Mouse (Mus musculus) layer of hippocampus, adult 2 months (tissue): ENCODE data around the gene Metrn. TPM values are rescaled to one million over a fixed set of nuclear protein-coding genes. Genes with fewer than 3 reads are reported as not detected.

Experiments
- DNase-seq, 2 experiments: peaks; one replicate each; pipeline ENCODE4 v3.0.0; 2022; ENCODE audit warnings: low spot score in 2 of 2
- H3K27ac ChIP-seq: fragments of 200-600 bp; 2 replicates; pipeline ENCODE4 v1.8.1; 2022
- H3K4me3 ChIP-seq: fragments of 200-600 bp; 2 replicates; pipeline ENCODE4 v1.8.1; 2022; ENCODE audit warnings: mild to moderate bottlenecking
- CTCF ChIP-seq: fragments of 200-600 bp; conservative IDR thresholded peaks from 2 replicates; pipeline ENCODE4 v1.8.1; 2022; ENCODE audit warnings: antibody characterized with exemption, mild to moderate bottlenecking, moderate library complexity
- long read RNA-seq, 2 experiments: library from polyadenylated mRNA; stranded (forward); transcript quantifications; one replicate each; pipeline ENCODE4 v2.0.0; 2021; ENCODE audit warnings: borderline mapping rate in 2 of 2
- total RNA-seq, 2 experiments: library from RNA; stranded (reverse); gene quantifications; 2 replicates each; pipeline ENCODE4 v1.2.3; 2021

The Metrn gene
- total RNA-seq: 10 to 100 TPM; 76.9 to 80.3 TPM
- long read RNA-seq, experiment 1, partial matches to known transcripts: 0 of 2 reads
- long read RNA-seq, experiment 1, other reads (novel, unspliced or antisense): 1 of 2 reads
- long read RNA-seq, experiment 2, partial matches to known transcripts: 0 of 3 reads
- long read RNA-seq, experiment 2, other reads (novel, unspliced or antisense): 1 of 3 reads

- TF ChIP-seq CTCF: no peak
- Histone ChIP-seq H3K27ac (peak within 1 kb of the TSS; percentile 95), H3K4me3 (peak within 1 kb of the TSS; percentile 64)
- peak; percentile 73 to 74 for DNase-seq
Measured at GRCm38 (mm10) chr17:25796951-25797369, at the start of gene Metrn. TSS of gene Metrn (minus strand) at chr17:25797136.

- peak within 1 kb of the TSS; percentile 83 for H3K4me3 ChIP-seq
- DNase-seq: peak; percentile 95 to 96
- peak; percentile 73 for TF ChIP-seq CTCF
- peak within 1 kb of the TSS; percentile 96 for H3K27ac ChIP-seq
Measured at GRCm38 (mm10) chr17:25844396-25844901, 47.5 kb upstream of the Metrn start, which contains the start of gene Rhot2. TSS of gene Rhot2 (minus strand) at chr17:25844851.

GRCm38 (mm10) chr17:25843636-25844395, 46.9 kb upstream of the Metrn start:
- Histone ChIP-seq H3K27ac (peak overlapping the region; percentile 96), H3K4me3 (peak overlapping the region; percentile 83)
- no peak for DNase-seq
- no peak for TF ChIP-seq CTCF

- no peak for DNase-seq
- Histone ChIP-seq H3K4me3 (peak overlapping the region; percentile 83), H3K27ac (peak overlapping the region; percentile 96; the same call in 1 of the 2 replicates)
- TF ChIP-seq CTCF: no peak
Measured at GRCm38 (mm10) chr17:25843122-25843521, 46.2 kb upstream of the Metrn start.

- DNase-seq: no peak
- H3K4me3 ChIP-seq: no peak overlapping the region
- H3K27ac ChIP-seq: no peak overlapping the region
- TF ChIP-seq CTCF: 0 out of 2 replicates have a peak, but pooled peaks have one; percentile 6
Measured at GRCm38 (mm10) chr17:25842509-25842908, 45.6 kb upstream of the Metrn start.

- Histone ChIP-seq H3K4me3 (no peak within 1 kb of the TSS), H3K27ac (no peak within 1 kb of the TSS)
- no peak for TF ChIP-seq CTCF
- no peak for DNase-seq
Measured at GRCm38 (mm10) chr17:25841117-25841880, 44.4 kb upstream of the Metrn start, which contains the start of gene Gm20683. TSS of gene Gm20683 (minus strand) at chr17:25841763.

GRCm38 (mm10) chr17:25840519-25840918, 43.6 kb upstream of the Metrn start:
- TF ChIP-seq CTCF: no peak
- DNase-seq: no peak
- Histone ChIP-seq H3K4me3 (no peak overlapping the region), H3K27ac (no peak overlapping the region)

GRCm38 (mm10) chr17:25839455-25840235, 42.7 kb upstream of the Metrn start:
- Histone ChIP-seq H3K27ac (peak overlapping the region; percentile 14; the same call in 1 of the 2 replicates), H3K4me3 (no peak overlapping the region)
- no peak for DNase-seq
- no peak for TF ChIP-seq CTCF

- no peak for DNase-seq
- peak overlapping the region; percentile 14; the same call in 1 of the 2 replicates for H3K27ac ChIP-seq
- TF ChIP-seq CTCF: no peak
- H3K4me3 ChIP-seq: no peak overlapping the region
Measured at GRCm38 (mm10) chr17:25838904-25839303, 42.0 kb upstream of the Metrn start.

GRCm38 (mm10) chr17:25837533-25837932, 40.6 kb upstream of the Metrn start:
- no peak for DNase-seq
- H3K27ac ChIP-seq: peak overlapping the region; percentile 99
- H3K4me3 ChIP-seq: no peak overlapping the region; the same call in 1 of the 2 replicates
- no peak for TF ChIP-seq CTCF

GRCm38 (mm10) chr17:25837076-25837410, 40.1 kb upstream of the Metrn start, which contains the start of gene Rhbdl1:
TSS of gene Rhbdl1 (minus strand) at chr17:25837295.
- peak; percentile 87 to 88 for DNase-seq
- no peak for TF ChIP-seq CTCF
- peak within 1 kb of the TSS; percentile 99 for H3K27ac ChIP-seq
- H3K4me3 ChIP-seq: peak within 1 kb of the TSS; percentile 72
